Mouse (Mus musculus) spleen, adult 2 months (tissue): ENCODE data around the gene Vps37c.

Experiments used
- CTCF ChIP-seq: fragments of 200-500 bp; IDR thresholded peaks from 2 replicates; pipeline ENCODE4 v1.5.1; 2011; ENCODE audit warnings: mild to moderate bottlenecking, inconsistent platforms; ENCODE audit not compliant: insufficient read depth, insufficient read length, insufficient replicate concordance; ENCODE audit errors: extremely low read depth
- POLR2A ChIP-seq: fragments of 200-500 bp; IDR thresholded peaks from 2 replicates; pipeline ENCODE4 v1.6.1; 2011; ENCODE audit warnings: low read depth, low read length, inconsistent platforms

- TF ChIP-seq POLR2A: no peak
- TF ChIP-seq CTCF: no peak
Observed at GRCm38 (mm10) chr19:10757526-10757925, 69.0 kb downstream of the Vps37c start.
